Mouse (Mus musculus) heart, adult 2 months (tissue): ENCODE measurements around the gene Ift122.

Source experiments
- CTCF ChIP-seq: fragments of 200-600 bp; IDR thresholded peaks from 2 replicates; pipeline ENCODE4 v1.8.1; 2022; ENCODE audit warnings: antibody characterized with exemption, mild to moderate bottlenecking, moderate library complexity
- EP300 ChIP-seq: fragments of 200-500 bp; IDR thresholded peaks from 2 replicates; pipeline ENCODE4 v1.6.1; 2011; ENCODE audit warnings: low read depth, low read length, control low read depth; ENCODE audit not compliant: insufficient read depth
- POLR2A ChIP-seq: fragments of 200-500 bp; IDR thresholded peaks from 2 replicates; pipeline ENCODE4 v1.6.1; 2011; ENCODE audit warnings: mild to moderate bottlenecking, low read depth, low read length, control low read depth; ENCODE audit not compliant: insufficient read depth

GRCm38 (mm10) chr6:115960322-115960721 lies 107.1 kb downstream of the Ift122 start:
- TF ChIP-seq CTCF (no peak), POLR2A (no peak), EP300 (no peak)
